Mouse (Mus musculus): ENCODE results near the gene Musk.

Musk gene

DNA sequence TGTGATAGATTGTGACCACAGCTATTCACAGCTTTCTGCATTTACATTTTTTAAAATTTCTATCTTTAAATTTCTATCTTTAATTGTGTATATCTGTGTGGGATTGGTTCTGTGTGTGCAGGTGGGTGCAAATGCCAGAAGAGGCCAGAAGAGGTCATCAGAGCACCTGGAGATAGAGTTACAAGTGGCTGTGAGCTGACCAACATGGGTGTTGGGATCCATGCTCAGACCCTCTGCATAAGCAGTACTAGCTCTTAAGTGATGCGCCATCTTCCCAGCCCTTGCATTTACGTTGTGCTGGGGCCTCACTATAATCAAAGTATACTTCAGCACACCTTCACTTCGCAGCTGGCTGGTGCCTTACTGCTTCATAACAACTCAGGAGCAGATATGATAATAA is 129.8 kb downstream of the Musk start:
- DNase-seq (ENCODE audit: low spot score in 2 of 2) = no peak

- no peak for DNase-seq (ENCODE audit: low spot score in 2 of 2)
Observed at GRCm38 (mm10) chr4:58417319-58417718, 131.6 kb downstream of the Musk start.

GRCm38 (mm10) chr4:58419225-58419624 is 133.5 kb downstream of the Musk start:
- no peak for DNase-seq (ENCODE audit: low spot score in 2 of 2)

GRCm38 (mm10) chr4:58423276-58423930 is 137.6 kb downstream of the Musk start:
- no peak for DNase-seq (ENCODE audit: low spot score in 2 of 2)

Data from spleen, postnatal 10 days (tissue).